Mouse (Mus musculus) liver, postnatal 0 days (tissue): ENCODE measurements around the gene Treh. TPM values are rescaled to one million over a fixed set of nuclear protein-coding genes. Genes with fewer than 3 reads are reported as not detected.

Experiments
- ATAC-seq: fragments of 200-750 bp; cut with Nextera tagmentation; 2 replicates; pipeline ENCODE4 v1.8.0; 2017; ENCODE audit warnings: mild to moderate bottlenecking, moderate library complexity
- DNase-seq: peaks from one replicate; pipeline ENCODE4 v3.0.0-alpha.2; 2016
- H3K27ac ChIP-seq: fragments of 300-500 bp; sonication (generic); 2 replicates; pipeline ENCODE4 v1.5.1; 2014; ENCODE audit warnings: antibody characterized with exemption, moderate library complexity, mild to moderate bottlenecking, low read depth
- H3K27me3 ChIP-seq: fragments of 300-500 bp; sonication (generic); 2 replicates; pipeline ENCODE4 v1.6.1; 2014; ENCODE audit warnings: low read length, control low read depth, mixed read lengths; ENCODE audit not compliant: insufficient read depth
- H3K36me3 ChIP-seq: fragments of 300-500 bp; sonication (generic); replicated peaks from 2 replicates; pipeline ENCODE4 v1.6.1; 2014; ENCODE audit warnings: mild to moderate bottlenecking, control low read depth, low read length, moderate library complexity, mixed read lengths; ENCODE audit not compliant: insufficient read depth
- H3K4me1 ChIP-seq: fragments of 300-500 bp; sonication (generic); 2 replicates; pipeline ENCODE4 v1.6.1; 2014; ENCODE audit warnings: antibody characterized with exemption, mild to moderate bottlenecking, control low read depth; ENCODE audit not compliant: insufficient read depth
- H3K4me2 ChIP-seq: fragments of 300-500 bp; sonication (generic); 2 replicates; pipeline ENCODE4 v1.6.1; 2014; ENCODE audit warnings: low read depth, mild to moderate bottlenecking, low read length, moderate library complexity, mixed read lengths
- H3K4me3 ChIP-seq: fragments of 300-500 bp; sonication (generic); 2 replicates; pipeline ENCODE4 v1.5.1; 2014; ENCODE audit warnings: low read depth, low read length
- H3K9ac ChIP-seq: fragments of 300-500 bp; sonication (generic); replicated peaks from 2 replicates; pipeline ENCODE4 v1.6.1; 2014; ENCODE audit warnings: mild to moderate bottlenecking, moderate library complexity
- H3K9me3 ChIP-seq: fragments of 300-500 bp; sonication (generic); 2 replicates; pipeline ENCODE4 v1.6.1; 2016; ENCODE audit warnings: mild to moderate bottlenecking, control low read depth, low read length, mixed read lengths
- CTCF ChIP-seq: sonication (generic); IDR thresholded peaks from 2 replicates; pipeline ENCODE4 v1.5.1; 2016; ENCODE audit warnings: antibody characterized with exemption, low read depth
- EP300 ChIP-seq: IDR thresholded peaks from 2 replicates; pipeline ENCODE4 v1.6.1; 2016; ENCODE audit warnings: antibody characterized with exemption, low read depth, mild to moderate bottlenecking
- WGBS: fragments of 180-500 bp; shearing (Covaris S2); extraction: QIAGEN DNeasy Blood & Tissue Kit; methylation state at CpG from one replicate; pipeline ENCODE4 v1.1.7; 2014; ENCODE audit not compliant: insufficient replicate concordance; 5-methylcytosine and 5-hydroxymethylcytosine counted together
- polyA plus RNA-seq: library from polyadenylated mRNA; unstranded; fragments of >200 nt; fragmentation: Nextera tagmentation; extraction: Ambion mirVana; gene quantifications from 2 replicates; pipeline ENCODE4 v1.2.1, GENCODE M21; 2015

Treh gene
- polyA plus RNA-seq, 1 experiment from 2014 or later: 0.94 TPM

- Histone ChIP-seq H3K9me3 (no peaks in the 10 kb centered on the region), H3K36me3 (no peaks in the 10 kb centered on the region), H3K4me2 (no peak overlapping the region), H3K4me1 (no peaks in the 10 kb centered on the region), H3K27me3 (no peaks in the 10 kb centered on the region), H3K27ac (no peak overlapping the region), H3K9ac (no peak overlapping the region), H3K4me3 (no peak overlapping the region)
- ATAC-seq (no peak), DNase-seq (no peak)
- 80% methylated on average over 8 of the region's 8 CpGs for WGBS
- TF ChIP-seq CTCF: no peak
- no peak for TF ChIP-seq EP300
Measured at GRCm38 (mm10) chr9:44683046-44683445, 10.0 kb downstream of the Treh start.

- 35% methylated on average over 14 of the region's 14 CpGs for WGBS
- Histone ChIP-seq H3K27me3 (no peaks in the 10 kb centered on the region), H3K4me1 (no peaks in the 10 kb centered on the region), H3K9me3 (no peaks in the 10 kb centered on the region), H3K4me2 (no peak overlapping the region), H3K36me3 (no peaks in the 10 kb centered on the region), H3K9ac (no peak overlapping the region), H3K4me3 (no peak overlapping the region), H3K27ac (peak overlapping the region; percentile 18; the same call in 1 of the 2 replicates)
- TF ChIP-seq CTCF (peak; percentile 98), EP300 (no peak)
- DNase-seq (peak; percentile 76), ATAC-seq (peak; percentile 44; the same call in 1 of the 2 replicates)
Measured at GRCm38 (mm10) chr9:44685346-44686330, 12.6 kb downstream of the Treh start.

- WGBS: 83% methylated on average over 5 of the region's 5 CpGs
- no peak for TF ChIP-seq EP300
- TF ChIP-seq CTCF: no peak
- H3K4me3 ChIP-seq: no peak overlapping the region
- H3K4me2 ChIP-seq: no peak overlapping the region
- H3K9me3 ChIP-seq: no peaks in the 10 kb centered on the region
- no peak overlapping the region for H3K9ac ChIP-seq
- ATAC-seq (no peak), DNase-seq (no peak)
- H3K27me3 ChIP-seq: no peaks in the 10 kb centered on the region
- H3K4me1 ChIP-seq: peaks cover 6% of the 10 kb centered on the region; the same call in 1 of the 2 replicates
- H3K27ac ChIP-seq: 0 out of 2 replicates have a peak overlapping the region, but pooled peaks have one; percentile 29
- H3K36me3 ChIP-seq: no peaks in the 10 kb centered on the region
Measured at GRCm38 (mm10) chr9:44686638-44687037, 13.6 kb downstream of the Treh start.

GRCm38 (mm10) chr9:44688013-44688412 lies 15.0 kb downstream of the Treh start:
- Histone ChIP-seq H3K27me3 (no peaks in the 10 kb centered on the region), H3K36me3 (no peaks in the 10 kb centered on the region), H3K4me2 (no peak overlapping the region), H3K4me3 (no peak overlapping the region), H3K27ac (no peak overlapping the region), H3K4me1 (peaks cover 12% of the 10 kb centered on the region; the same call in 1 of the 2 replicates), H3K9ac (no peak overlapping the region), H3K9me3 (no peaks in the 10 kb centered on the region)
- DNase-seq (no peak), ATAC-seq (no peak)
- WGBS: 79% methylated on average over 9 of the region's 9 CpGs
- TF ChIP-seq CTCF (no peak), EP300 (no peak)

- TF ChIP-seq CTCF: no peak
- no peak for TF ChIP-seq EP300
- WGBS: 28% methylated on average over 7 of the region's 7 CpGs
- H3K36me3 ChIP-seq: no peaks in the 10 kb centered on the region
Measured at GRCm38 (mm10) chr9:44690641-44691040, 17.6 kb downstream of the Treh start.

More at GRCm38 (mm10) chr9:44690641-44691040, 17.6 kb downstream of the Treh start:
- ATAC-seq: no peak
- Histone ChIP-seq H3K4me1 (peaks cover 12% of the 10 kb centered on the region; the same call in 1 of the 2 replicates), H3K27me3 (no peaks in the 10 kb centered on the region), H3K4me3 (no peak overlapping the region), H3K27ac (no peak overlapping the region), H3K9me3 (no peaks in the 10 kb centered on the region), H3K4me2 (peak overlapping the region; percentile 35; the same call in 1 of the 2 replicates), H3K9ac (no peak overlapping the region)
- peak; percentile 59 for DNase-seq
